Mouse (Mus musculus): ENCODE measurements around the gene Psmb5.

DNA sequence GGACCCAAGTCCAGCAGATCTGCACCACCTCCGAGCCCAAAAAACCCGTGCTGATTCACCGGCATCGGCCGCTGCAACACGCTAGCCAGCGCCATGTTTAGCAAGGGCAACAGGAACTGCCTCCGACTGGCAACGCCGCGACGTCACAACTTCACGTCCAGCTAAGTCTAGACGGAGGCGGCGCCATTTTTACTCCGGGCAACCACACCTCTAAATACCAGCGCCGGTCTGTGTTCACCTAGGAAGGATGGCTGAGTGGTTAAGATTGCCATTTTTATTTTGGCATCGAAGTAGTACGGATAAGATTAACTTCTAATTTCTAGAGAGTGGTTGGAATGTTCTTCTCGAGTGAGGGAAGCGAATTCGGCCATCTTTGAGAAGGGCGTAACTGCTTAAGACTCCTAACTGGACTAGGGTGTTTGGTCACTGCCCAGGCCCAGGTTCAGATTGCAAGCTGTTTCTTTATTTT, at the start of gene Psmb5:
- TF ChIP-seq CTCF (IDR thresholded peaks at IDR 0.05; ENCODE audit: control insufficient read depth, insufficient read depth, insufficient replicate concordance, low read depth, low read length) (no peak), POLR2A (IDR thresholded peaks at IDR 0.05; ENCODE audit: control insufficient read depth, low read depth, low read length) (peak; percentile 81)

All from testis, adult 2 months (tissue).